Mouse (Mus musculus): ENCODE data around the gene Hoxb3.

Gene Hoxb3

DNA sequence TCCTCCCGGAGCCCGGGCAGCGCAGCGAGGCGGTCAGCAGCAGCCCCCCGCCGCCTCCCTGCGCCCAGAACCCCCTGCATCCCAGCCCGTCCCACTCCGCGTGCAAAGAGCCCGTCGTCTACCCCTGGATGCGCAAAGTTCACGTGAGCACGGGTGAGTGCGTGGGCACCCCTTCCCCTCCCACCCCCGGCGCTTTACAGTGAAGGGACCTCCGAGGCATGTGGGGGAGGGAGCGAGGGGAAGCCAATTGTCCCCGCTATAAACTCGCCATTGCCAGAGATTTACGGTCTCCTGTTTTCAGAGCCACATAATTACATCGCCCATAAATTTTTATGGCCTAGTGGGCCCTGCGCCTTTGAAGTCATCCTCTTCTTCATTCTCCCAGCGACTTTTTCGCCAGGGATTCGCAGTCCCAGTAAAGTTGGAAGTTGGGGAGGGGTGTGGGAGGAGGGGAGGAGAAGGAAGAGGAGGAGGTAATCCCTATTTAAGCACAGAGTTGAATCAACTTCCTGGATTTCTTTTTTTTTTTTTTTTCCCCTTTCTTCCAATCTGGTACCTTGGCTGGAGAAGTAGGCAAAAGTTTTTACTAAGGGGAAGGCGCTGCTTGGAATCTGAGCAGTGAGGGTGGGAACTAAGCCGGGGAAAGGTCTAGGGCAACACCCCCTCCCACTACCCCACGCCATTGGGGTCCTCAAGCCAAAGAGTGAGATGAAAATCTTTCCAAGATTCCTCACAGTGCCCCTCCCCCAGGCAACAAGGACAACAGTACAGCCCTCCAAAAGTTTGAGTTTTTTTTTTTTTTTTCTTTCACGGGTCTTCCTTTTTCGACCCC lies 3.8 kb upstream of the Hoxb3 start:
- DNase-seq, result no peak

DNA sequence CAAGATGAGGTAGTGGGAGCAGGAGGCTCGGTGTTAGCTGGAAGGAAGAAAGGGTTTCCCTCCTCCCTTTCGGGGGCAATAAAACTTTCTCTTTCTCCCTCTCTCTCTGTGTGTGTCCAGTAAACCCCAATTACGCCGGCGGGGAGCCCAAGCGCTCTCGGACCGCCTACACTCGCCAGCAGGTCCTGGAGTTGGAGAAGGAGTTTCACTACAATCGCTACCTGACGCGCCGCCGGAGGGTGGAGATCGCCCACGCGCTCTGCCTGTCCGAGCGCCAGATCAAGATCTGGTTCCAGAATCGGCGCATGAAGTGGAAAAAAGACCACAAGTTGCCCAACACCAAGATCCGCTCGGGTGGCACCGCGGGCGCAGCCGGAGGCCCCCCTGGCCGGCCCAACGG lies 3.2 kb upstream of the Hoxb3 start:
- DNase-seq, result no peak

DNA sequence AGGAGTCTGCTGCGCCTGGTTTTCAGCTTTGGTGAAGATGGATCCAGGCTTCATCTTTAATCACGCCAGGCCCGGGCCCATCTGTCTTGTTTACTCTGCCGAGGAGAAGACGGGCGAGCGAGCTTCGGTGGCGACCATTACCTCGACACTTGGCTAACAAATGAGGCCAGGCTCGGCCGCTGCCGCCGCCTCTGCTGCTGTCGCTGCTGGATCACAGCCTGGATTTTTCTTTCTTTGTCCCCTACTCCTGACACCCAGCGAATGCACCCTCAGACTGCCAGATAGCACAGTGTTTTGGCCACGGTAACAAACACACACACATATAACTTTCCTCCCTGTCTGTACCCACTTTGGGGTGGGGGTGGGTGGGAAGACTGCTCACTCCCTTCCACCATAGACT lies 2.4 kb upstream of the Hoxb3 start:
- no peak for DNase-seq

DNA sequence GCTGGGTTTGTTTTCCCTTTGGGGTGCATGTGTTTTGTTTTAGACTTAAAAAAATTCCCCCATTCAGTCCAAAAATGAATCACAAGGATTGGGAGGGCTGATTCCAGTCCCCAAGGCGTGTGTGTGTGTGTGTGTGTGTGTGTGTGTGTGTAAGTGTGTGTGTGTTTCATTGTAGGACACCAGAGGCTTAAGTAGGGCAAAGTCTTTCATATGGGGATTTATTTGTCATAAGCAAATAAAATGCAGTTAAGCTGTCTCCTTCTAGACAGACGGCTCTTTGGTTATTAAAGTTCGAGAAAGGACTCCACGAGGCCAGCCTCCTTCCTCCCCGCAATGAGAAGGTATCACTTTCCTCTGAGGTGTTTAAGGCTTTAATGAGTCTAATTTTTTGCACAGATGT lies 1.3 kb upstream of the Hoxb3 start:
- DNase-seq, result no peak

DNA sequence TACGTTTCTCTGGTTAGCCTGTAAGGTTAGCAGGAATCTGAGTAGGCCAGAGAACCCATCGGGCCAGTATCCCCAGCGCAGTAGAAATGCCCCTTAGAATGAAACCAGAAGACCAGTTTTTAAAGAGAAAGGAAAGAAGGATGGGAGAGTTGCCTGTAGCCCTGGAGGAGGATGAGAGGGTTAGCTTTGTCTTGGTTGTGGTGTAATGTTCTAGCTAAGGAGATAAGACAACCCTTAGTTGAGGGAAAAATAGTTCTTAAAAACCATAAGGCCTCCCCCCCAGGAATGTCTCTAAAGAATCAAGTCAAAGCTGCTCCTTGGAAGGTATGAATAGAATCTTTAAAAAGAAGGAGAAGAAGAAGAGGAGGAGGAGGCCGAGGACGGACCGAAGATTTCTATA lies 388 bp upstream of the Hoxb3 start:
- no peak for DNase-seq

DNA sequence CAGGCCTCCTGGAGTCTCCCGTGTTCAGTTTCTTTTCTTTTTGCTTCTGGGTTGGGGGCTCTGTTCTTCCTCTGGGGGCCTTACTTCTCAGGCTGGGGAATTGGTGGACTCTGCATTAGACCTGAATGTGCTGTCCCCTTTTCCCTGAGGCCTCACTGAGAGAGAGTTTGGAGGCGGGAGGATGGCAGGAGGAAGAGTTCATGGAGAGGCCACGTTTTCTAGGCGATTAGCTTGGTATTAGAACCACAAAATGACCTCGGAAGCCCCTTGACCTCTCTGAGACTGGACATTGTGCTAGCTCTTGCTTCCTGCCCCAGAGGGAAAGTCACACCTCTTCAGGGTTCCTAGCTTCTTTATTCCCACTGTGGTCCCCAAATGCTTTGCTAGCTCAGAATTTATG lies 999 bp downstream of the Hoxb3 start:
- no peak for DNase-seq

DNA sequence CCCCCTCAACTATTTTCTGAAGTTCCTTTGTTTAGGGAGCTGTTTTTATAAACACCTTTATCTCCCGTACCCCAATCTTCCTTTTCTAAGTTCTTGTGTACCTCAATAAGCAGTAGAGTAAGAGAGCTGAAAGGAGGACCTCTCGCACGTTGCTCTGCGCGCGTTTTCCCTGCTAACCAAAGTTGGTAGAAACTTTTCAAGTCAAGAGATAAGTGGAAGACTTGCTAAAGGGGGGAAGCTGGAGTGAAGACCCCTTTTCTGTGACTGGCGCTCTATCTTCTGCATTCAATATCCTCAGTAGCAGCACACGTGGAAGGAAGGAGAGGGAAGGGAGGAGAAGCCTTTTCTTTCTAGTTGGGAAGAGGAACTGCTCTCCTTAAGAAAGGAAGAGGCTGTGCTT lies 1.8 kb downstream of the Hoxb3 start:
- no peak for DNase-seq

DNA sequence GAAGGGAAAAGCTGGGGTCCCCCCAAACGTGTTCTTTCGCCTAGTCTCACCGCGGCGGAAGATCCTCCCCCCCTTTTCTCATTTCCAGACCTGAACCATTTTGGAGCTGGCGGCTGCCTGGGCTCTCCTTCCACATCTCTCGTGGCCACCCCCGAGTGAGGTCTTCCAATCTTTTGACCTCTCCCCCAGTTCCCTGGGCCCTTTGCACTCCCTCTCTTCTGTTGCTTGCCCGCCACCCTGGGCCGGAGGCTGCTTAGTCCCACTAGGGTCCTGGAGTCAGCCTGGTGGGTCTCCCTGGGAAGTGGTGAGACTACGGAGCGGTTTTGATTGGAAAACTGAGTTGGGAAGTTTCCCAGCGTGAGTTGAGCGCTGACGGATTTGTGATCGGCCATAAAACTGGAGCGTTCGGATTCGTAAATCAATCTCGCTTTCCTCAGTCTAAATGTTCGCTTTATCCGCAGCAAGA lies 2.7 kb downstream of the Hoxb3 start:
- DNase-seq, result no peak

DNA sequence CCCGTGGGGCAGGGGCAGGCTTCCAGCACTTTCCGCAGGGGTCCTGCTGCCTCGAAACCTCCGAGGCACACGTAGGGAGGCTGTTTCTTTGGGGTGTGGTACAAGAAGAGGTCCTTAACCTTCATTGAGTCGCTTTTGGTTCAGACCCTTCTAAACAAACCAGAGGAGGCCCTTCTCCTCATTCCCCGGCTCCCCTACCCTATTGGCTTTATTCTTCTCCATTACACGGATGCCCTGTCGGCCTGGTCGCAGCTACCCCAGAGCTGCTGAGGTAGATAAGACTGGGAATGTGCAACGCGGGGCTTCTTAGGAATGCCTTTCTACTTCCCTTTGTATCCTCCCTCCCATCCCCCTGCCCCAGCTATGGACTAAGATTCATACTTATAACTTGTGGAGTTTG lies 3.6 kb downstream of the Hoxb3 start:
- DNase-seq, result no peak

DNA sequence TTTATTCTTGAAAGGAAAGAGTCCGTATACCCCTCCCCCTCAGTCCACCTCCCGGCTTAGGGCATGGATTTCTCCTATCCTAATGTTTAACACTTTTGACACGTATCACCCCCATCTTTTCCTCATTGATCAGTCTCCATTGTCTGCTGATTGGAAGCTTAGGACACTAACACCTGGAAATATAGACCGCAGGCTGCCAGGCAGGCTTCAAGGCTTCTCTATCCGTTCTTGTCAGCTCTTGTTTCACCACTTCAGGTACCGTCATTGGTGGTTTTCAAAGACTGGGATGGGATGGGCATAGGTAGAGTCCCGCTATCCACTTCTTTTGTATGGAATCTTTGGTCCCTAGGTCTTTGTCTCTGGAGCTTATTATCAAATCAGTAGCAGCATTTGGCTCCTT lies 4.0 kb downstream of the Hoxb3 start:
- no peak for DNase-seq

DNA sequence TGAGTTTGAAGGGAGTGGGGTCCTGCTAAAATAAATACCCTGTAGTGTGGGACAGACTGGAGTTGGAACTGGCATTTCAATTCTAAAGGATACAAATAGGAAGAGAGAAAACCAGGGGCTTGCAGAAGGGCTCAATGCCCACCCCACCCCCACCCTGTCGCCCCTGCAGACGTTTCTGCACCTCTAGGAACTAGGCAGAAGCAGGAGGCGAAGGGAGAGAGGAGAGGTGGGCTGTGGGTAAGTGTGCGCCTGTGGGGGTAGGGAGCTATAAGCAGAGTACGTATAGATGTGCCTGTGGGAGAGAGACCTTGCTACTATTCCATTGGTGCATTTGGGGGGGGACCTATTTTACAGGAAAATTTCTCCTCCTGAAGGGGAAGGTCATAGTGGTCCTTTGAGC lies 4.6 kb downstream of the Hoxb3 start:
- DNase-seq, result no peak

DNA sequence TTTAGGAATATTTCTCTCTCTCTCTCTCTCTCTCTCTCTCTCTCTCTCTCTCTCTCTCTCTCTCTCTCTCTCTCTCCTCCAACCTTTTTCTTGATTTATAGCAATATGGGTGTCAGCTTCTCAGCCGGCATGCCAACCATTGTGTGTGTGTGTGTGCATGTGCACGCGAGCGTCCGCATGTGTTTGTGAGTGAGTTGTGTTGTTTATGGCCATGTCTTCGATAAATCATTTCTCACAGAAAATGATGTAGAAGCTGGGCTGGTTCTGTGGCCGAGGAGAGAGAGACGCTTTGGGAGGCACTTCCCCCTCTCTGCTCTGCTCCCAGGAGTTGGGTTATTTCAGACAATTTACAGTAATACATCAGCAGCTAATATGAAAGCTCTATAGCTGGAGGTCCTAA lies 5.5 kb downstream of the Hoxb3 start:
- DNase-seq, result no peak

DNA sequence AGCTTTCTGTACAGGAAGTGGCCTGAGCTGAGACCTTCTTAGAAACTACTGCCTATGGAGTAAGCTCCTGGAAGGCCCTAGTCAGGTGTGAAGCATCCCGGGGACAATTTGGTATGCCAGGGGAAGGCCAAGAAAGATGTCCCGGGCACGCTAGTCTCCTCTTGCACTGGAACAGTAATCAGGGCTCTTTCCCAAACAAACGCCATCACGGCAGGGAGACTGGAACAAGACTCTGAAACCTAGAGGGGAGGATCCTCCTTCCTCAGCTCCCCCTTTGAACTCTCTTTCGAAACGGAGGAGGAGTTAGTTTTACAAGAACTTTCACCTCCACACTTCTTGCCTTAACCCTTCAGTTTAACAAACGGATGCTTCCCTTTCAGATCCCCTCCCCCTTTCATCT lies 9.0 kb downstream of the Hoxb3 start:
- no peak for DNase-seq

DNA sequence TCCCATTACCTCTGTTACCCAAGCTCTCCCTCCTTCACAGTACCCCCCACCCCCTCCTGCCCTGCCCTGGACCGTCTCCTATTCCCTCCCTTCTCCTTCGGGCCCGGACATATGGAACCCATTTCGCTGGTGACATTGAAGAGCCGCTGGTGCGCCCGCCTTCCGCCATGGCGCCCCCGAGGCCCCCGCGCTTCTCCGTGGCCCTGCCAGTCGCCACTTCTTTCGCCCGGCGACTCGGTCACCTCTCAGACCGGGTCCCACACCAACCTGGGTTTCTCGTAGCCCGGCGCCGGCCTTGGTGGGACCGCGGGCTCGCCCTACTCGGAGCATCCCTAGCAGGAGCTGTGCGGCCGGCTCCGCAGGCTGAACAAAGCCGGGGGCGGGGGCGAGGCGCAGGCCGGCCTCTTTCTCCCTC lies 9.5 kb downstream of the Hoxb3 start:
- DNase-seq, result no peak

DNA sequence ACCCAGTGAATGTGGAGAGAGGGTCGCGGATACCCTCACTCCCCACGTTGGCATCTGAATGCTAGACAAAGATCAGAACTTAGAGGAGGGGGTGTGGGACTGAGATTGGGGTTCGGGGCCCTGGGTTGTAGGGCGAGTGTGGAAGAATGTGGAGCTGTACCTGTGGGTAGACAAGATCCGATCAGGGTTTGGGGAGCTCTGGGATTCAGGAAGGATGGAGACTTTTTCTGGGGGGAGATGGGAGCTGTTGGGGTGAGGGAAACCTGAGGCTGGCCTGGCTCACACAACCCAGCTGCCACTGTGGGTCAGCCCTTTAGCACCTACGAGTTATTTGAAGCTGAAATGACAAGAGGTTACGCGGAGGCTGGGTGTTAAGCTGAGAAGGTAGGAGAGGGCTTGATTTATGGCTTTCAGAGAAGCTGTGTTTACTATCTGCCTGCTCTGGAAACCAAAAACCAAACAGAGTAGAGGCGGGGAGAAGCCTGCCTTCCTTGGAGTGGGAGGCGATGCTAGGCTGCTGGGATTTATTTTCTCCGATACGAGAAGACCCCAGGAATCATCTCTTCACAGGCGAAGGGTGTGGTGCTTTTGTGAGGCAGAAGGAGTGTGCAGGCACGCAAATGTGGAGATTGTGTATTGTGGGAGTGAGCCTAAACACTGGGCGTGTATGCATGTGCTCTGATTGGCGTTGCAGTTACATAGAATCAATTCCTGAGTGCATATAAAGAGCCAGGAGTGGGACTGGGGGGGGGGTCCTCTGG lies 10.3 kb downstream of the Hoxb3 start:
- DNase-seq, result no peak

DNA sequence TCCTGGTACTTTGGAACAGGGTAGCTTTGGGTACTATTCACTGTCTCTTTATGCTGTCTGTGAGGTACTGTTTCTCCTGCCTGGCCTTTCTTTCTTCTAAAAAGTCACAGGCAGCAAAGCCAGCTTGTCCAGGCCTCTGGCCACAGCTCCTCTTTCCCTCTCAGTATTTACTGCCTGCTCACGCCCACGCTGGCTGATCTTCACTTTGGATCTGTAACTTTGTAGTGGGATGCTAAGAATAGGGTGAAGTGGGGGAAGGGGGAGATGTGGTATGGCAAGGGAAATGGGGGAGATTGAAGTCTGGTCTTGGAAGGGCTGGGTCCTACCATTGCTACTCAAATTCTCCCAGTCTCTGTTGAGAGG lies 10.9 kb downstream of the Hoxb3 start:
- no peak for DNase-seq

DNA sequence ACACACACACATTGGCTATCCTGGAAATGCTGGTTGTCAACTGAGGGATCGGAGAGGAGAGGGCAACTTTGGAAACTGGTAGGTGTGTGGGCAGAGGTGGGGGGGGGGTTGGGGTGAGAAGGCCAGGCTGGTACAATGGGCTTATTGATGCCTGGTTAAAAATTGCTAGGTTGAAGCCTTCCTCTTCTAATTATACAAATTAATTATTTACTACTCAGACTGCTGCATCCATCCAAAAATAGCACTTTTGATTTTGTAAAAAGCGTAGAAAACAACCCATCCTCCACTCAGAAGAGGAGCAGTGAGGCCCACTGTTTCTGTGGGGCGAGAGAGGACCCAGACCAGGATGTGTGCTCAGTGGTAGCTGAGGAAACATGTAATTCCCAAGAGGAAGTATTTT lies 11.9 kb downstream of the Hoxb3 start:
- no peak for DNase-seq

DNA sequence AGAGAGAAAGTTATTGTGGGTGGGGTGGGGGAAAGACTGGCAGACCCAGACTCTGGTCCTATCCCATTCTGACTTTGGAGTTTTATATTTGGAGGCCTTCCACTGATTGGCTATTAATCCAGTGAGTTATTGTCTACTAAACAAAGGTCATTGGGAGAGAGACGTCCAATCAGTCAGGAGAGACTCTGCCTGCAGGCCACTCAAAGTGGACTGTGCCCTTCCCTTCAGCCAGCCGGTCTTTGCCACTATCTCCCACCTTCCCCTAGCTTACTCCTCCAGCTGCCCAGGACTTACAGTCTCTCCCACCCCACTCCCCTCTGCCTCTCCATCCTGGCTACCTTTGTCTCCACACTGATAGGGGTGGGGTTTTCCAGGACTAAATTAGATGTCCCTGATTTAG lies 13.5 kb downstream of the Hoxb3 start:
- DNase-seq, result no peak

DNA sequence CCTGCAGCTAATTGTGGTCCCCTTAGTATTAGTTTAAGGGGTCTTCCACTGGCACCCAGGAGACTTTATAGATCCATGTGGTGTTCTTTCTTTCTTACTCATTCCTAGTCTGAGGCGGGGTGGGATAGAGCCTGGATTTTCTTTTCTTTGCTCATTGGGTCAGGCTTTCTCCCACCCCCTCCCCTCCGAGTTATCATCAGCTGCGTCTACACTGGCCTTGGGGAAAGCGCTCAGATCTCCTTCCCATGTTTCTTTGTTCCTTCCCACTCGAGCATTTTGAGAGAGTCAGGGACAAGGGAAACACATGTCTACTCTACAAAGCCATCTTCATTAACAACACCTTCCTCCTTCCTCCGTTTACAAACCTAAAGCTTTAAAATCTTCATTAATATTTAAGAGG lies 13.9 kb downstream of the Hoxb3 start:
- DNase-seq, result no peak

DNA sequence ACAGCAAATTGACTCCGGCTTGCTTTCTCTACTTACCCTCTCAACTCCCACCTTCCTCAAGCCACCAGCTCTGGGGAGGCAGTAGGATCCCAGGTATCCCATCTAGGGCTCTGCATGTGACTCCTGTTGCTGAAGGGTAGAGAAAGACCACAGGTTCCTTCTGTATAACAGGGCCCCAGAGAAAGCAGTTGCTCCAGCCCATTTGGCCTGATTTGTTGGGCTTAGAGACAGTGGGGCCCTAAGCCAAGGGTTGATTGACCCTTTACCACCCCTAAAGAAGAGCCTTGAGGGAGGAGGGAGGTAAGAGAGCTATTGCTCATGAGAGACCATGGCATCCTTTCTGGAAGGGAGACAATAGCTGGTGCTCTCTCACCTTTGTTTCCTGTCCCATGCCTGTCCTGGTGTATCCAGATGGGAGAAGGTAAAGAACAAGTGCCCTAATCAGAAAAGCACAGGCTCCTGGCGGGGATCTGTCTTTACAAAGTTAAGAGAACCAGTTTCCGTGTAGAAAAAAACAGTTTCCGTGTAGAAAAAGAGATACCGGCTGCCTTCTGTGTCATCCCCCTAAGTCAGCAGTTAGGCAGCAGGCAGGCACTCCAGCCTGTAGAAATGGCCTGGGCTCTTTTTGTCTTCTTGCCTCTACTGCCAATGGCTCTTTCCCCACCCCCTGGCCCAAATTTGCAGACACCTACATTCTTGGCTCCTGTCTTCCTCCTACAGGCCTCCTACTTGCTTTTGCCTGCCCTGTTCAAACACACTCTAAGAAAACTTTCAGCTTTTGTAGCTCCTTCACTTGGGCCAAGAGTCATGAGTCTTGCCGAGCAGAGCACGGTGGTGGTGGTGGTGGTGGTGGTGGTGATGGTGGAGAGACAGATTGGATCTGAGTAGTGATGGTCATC lies 16.1 kb downstream of the Hoxb3 start:
- DNase-seq, result no peak

DNA sequence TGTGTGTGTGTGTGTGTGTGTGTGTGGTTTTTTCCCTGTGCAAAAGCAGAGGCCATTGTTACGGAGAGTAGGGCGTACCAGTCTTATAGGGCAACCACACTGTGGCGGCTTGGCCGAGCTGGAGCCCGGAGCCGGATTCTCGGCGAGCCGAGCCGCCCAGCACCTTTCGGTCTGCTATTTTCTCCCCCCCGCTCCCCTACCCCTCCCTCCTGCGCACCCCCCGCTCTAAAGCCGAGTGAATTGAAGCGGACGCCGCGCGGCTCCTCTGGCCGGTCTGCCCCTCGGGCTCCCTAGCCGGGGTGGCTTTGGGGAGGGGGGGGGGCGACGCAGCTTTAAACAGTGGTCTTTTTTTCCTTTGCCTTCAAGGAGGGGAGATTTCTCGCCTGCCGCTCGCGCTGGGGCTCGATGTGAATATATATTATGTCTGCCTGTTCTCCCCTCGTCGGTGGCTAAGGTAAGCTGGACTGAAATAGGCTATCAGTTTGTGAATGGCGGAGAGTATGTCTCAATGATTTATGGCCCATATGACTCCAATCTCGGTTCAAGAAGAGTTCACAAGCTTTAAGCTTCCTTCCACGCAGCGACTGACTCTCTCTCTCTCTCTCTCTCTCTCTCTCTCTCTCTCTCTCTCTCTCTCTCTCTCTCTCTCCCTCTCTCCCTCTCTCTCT lies 17.7 kb downstream of the Hoxb3 start:
- DNase-seq, result no peak

DNA sequence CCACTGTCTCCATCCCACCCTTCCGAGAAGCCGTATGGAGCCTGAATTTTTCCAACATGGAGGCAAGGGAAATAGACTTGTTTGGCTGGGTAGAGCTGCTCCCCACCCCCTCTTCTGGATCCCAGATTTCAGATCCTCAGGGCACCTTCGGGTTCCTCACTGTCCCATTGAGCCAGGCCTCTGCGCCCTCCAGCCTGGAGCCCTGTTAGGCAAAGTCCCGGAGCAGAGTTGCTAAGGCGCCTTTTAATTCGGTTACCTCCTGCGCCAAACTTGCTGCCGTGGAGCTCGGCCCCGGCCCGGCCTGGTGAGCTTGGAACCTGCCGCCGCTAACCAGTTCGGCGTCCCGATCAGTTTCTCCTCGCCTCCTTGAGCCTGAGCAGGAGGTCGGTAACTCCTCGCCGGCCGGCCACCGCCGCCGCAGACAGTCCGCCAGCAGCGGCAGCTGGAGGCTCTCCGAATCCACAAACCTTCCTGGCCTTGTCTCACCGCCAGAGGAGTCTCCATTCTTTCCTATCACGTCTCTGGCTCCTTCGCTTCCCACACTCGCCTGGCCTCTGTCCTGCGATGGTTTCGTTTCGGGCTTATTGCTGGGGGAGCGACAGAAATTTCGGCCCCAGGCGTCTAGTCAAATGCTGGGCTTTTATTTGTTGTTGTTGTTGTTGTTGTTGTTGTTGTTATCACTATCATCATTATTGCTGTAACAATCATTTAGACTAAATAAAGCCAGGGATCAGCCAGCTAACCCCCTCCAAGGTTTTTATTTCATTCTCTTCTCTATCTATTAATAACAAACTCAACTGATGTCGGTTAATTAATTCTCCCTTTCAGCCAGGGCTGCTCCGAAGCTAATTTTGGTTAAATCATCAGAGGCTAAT lies 18.8 kb downstream of the Hoxb3 start:
- no peak for DNase-seq

Measured in cerebellum, adult 11-12 months (tissue).